Comparison of ENCODE assay signal across 14 mouse cellular contexts in the genomic region with DNA sequence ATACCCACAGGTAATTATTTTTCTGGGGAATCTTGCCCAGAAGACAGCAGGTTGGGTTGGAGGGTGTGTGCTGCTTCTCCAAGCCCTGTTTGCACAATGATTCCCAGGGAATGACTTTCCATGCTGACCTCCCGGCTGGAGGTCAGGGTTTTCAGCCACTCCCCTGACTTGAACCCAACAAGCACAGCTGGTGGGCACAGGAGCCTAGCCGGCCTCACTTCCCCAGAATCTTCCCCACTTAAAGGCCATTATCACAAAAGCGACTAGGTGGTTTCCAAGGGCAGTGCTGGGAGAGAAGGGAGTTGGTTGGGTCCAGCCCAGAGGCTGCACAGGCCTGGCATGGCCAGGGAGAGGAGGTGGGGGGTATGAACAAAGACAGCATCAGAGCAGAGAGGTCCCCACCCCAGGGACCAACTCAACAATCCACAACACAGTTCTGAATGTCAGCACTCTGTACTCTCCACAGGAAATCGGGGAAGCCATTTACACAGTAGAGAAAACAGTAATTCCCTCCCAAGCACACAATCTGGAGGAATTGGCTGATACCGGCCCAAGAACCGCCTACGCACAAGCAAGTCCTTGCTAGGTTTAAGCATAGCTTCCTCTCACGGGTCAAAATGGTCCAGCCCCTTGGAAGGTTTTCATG. TPM values are rescaled to one million over a fixed set of nuclear protein-coding genes. Genes with fewer than 3 reads are reported as not detected.
DNase-seq lines count a peak whose midpoint lies in the region; ATAC-seq and TF ChIP-seq lines count a peak whose summit lies in the region.
"Had no signal": no experiment of that assay in that cellular context is flagged by ENCODE, and none has a peak within 500 bp of the region (broad histone marks: within the 10 kb centered on the region; RNA-seq: fewer than 3 reads in every experiment).

No protein-coding gene starts in this region.

- H3K27me3 ChIP-seq in heart, adult 2 months (ENCODE audit: control insufficient read depth, insufficient read depth, low read length) = no peaks in the 10 kb centered on the region
- H3K27me3 ChIP-seq in lung, embryonic 16.5 days (ENCODE audit: control insufficient read depth, insufficient read depth, low read depth, low read length) = no peaks in the 10 kb centered on the region
- H3K27me3 ChIP-seq in heart, embryonic 11.5 days (ENCODE audit: control insufficient read depth, insufficient read depth, low read length) = no peaks in the 10 kb centered on the region
- H3K27me3 ChIP-seq in stomach, embryonic 15.5 days (replicated peaks) = no peaks in the 10 kb centered on the region

- no peaks in the 10 kb centered on the region for H3K79me2 ChIP-seq in heart, adult 2 months (replicated peaks; ENCODE audit: control insufficient read depth, insufficient read depth, low read length)

- H3K4me3 ChIP-seq in heart, adult 2 months = no peak overlapping the region
- H3K4me3 ChIP-seq in lung, embryonic 16.5 days (ENCODE audit: low read length) = no peak overlapping the region
- no peak overlapping the region for H3K4me3 ChIP-seq in heart, embryonic 11.5 days (ENCODE audit: low read depth, low read length)
- no peak overlapping the region for H3K4me3 ChIP-seq in stomach, embryonic 15.5 days (replicated peaks)
- H3K4me3 ChIP-seq: erythroblast, embryonic 14.5 days had no signal

- H3K27ac ChIP-seq in heart, adult 2 months = peak overlapping the region; percentile 82
- H3K27ac ChIP-seq in lung, embryonic 16.5 days (ENCODE audit: low read length) = peak overlapping the region; percentile 82
- peak overlapping the region; percentile 36; the same call in 1 of the 2 replicates for H3K27ac ChIP-seq in heart, embryonic 11.5 days (ENCODE audit: low read depth, low read length)
- peak overlapping the region; percentile 46; the same call in 1 of the 2 replicates for H3K27ac ChIP-seq in stomach, embryonic 15.5 days

- peaks cover 40% of the 10 kb centered on the region for H3K4me1 ChIP-seq in heart, adult 2 months (ENCODE audit: control insufficient read depth, insufficient read depth, low read length)
- peaks cover 4% of the 10 kb centered on the region; the same call in 1 of the 2 replicates for H3K4me1 ChIP-seq in lung, embryonic 16.5 days (replicated peaks; ENCODE audit: control insufficient read depth, insufficient read depth, low read length)
- H3K4me1 ChIP-seq in heart, embryonic 11.5 days (ENCODE audit: control insufficient read depth, insufficient read depth, low read length) = peaks cover 23% of the 10 kb centered on the region
- 0 out of 2 replicates have a peak, but pooled peaks cover 7% of the 10 kb centered on the region for H3K4me1 ChIP-seq in stomach, embryonic 15.5 days

- no peak overlapping the region for H3K4me2 ChIP-seq in lung, embryonic 16.5 days (ENCODE audit: low read depth, low read length)
- H3K4me2 ChIP-seq in heart, embryonic 11.5 days = no peak overlapping the region
- H3K4me2 ChIP-seq in stomach, embryonic 15.5 days = no peak overlapping the region

- H3K9ac ChIP-seq in heart, adult 2 months (ENCODE audit: low read depth, low read length) = no peak overlapping the region
- no peak overlapping the region for H3K9ac ChIP-seq in lung, embryonic 16.5 days (ENCODE audit: low read length)
- no peak overlapping the region for H3K9ac ChIP-seq in heart, embryonic 11.5 days (ENCODE audit: low read depth, low read length)
- H3K9ac ChIP-seq in stomach, embryonic 15.5 days = no peak overlapping the region

- ATAC-seq in lung, embryonic 16.5 days (ENCODE audit: low read depth) = no peak
- no peak for ATAC-seq in heart, embryonic 11.5 days (replicated peaks; ENCODE audit: insufficient number of reproducible peaks, low FRiP score, low TSS enrichment)
- ATAC-seq in stomach, embryonic 15.5 days (ENCODE audit: insufficient read depth, low FRiP score, low read depth) = no peak
- ATAC-seq in cerebellum, adult (ENCODE audit: insufficient number of reproducible peaks, low FRiP score, low TSS enrichment) = no peak
- ATAC-seq: CD4-positive, CD25-positive, alpha-beta regulatory T cell, adult 4 months had no signal

- peak; percentile 48; the same call in 1 of the 2 replicates for TF ChIP-seq EP300 in heart, adult 2 months (IDR thresholded peaks at IDR 0.05; ENCODE audit: insufficient read depth, low read depth, low read length)

- no peak for TF ChIP-seq CTCF in heart, adult 2 months (IDR thresholded peaks at IDR 0.05)

- WGBS in heart, adult 2 months = 31% methylated on average over 8 of the region's 8 CpGs
- 50% methylated on average over 8 of the region's 8 CpGs for WGBS in lung, embryonic 16.5 days
- 44% methylated on average over 8 of the region's 8 CpGs for WGBS in heart, embryonic 11.5 days (ENCODE audit: insufficient replicate concordance)
- WGBS in stomach, embryonic 15.5 days = 47% methylated on average over 8 of the region's 8 CpGs

- peak; percentile 53 to 60 for DNase-seq in heart, adult 2 months
- no peak for DNase-seq in heart, postnatal 36 days
- DNase-seq in lung, postnatal 10 days = no peak
- no peak for DNase-seq in spleen, postnatal 10 days (ENCODE audit: low spot score in 2 of 2)
- DNase-seq: cerebellum, postnatal 10 days; thymus, adult 2 months had no signal

- intact Hi-C loops in heart, adult 2 months (cut with DNase I) = no loop called here
- intact Hi-C loops in heart, postnatal 36 days (cut with DNase I) = loop anchor here (2.0 kb wide), 1 partner anchor 16 kb away; no protein-coding TSS in a partner anchor

- peaks cover 6% of the 10 kb centered on the region for H3K9me3 ChIP-seq in lung, embryonic 16.5 days (ENCODE audit: control insufficient read depth, low read length)
- no peaks in the 10 kb centered on the region for H3K9me3 ChIP-seq in heart, embryonic 11.5 days (replicated peaks; ENCODE audit: control insufficient read depth, low read length)
- no peaks in the 10 kb centered on the region for H3K9me3 ChIP-seq in stomach, embryonic 15.5 days

- H3K36me3 ChIP-seq in heart, adult 2 months (ENCODE audit: control insufficient read depth, insufficient read depth, low read length) = peaks cover 4% of the 10 kb centered on the region; the same call in 1 of the 2 replicates
- no peaks in the 10 kb centered on the region for H3K36me3 ChIP-seq in lung, embryonic 16.5 days (ENCODE audit: control insufficient read depth, insufficient read depth, low read length)
- no peaks in the 10 kb centered on the region for H3K36me3 ChIP-seq in heart, embryonic 11.5 days (ENCODE audit: control insufficient read depth, insufficient read depth, low read length)
- H3K36me3 ChIP-seq in stomach, embryonic 15.5 days = no peaks in the 10 kb centered on the region

- TF ChIP-seq POLR2A in heart, adult 2 months (IDR thresholded peaks at IDR 0.05; ENCODE audit: insufficient read depth, low read depth, low read length) = no peak

RNA-seq across cellular contexts. Expression of gene 2900026A02Rik, which starts 21.8 kb away (rescaled TPM):
- total RNA-seq in heart, adult 2 months (2021) = 10 to 100 TPM; 19.2 to 21.4 TPM
- polyA plus RNA-seq in heart, adult 2 months (2012; rRNA removed) = 18.0 and 24.5 TPM in 2 replicates
- total RNA-seq in heart, postnatal 36 days (2021) = 10 to 100 TPM; 21.0 to 23.6 TPM
- 12.6 TPM in 2 replicates for polyA plus RNA-seq in lung, embryonic 16.5 days (2015; fragmentation: Nextera tagmentation; extraction: Ambion mirVana)
- polyA plus RNA-seq in heart, embryonic 11.5 days (2014; fragmentation: Nextera tagmentation; extraction: Ambion mirVana) = 7.0 and 9.7 TPM in 2 replicates
- polyA plus RNA-seq in stomach, embryonic 15.5 days (2015; fragmentation: Nextera tagmentation; extraction: Ambion mirVana) = 12.6 and 15.2 TPM in 2 replicates

RNA-seq across cellular contexts. Expression of gene Tmem211, which starts 27.5 kb away (rescaled TPM):
- total RNA-seq in heart, adult 2 months (2021) = not detected
- not detected in 2 replicates for polyA plus RNA-seq in heart, adult 2 months (2012; rRNA removed)
- total RNA-seq in heart, postnatal 36 days (2021) = not detected
- not detected in 2 replicates for polyA plus RNA-seq in lung, embryonic 16.5 days (2015; fragmentation: Nextera tagmentation; extraction: Ambion mirVana)
- not detected in 2 replicates for polyA plus RNA-seq in heart, embryonic 11.5 days (2014; fragmentation: Nextera tagmentation; extraction: Ambion mirVana)
- polyA plus RNA-seq in stomach, embryonic 15.5 days (2015; fragmentation: Nextera tagmentation; extraction: Ambion mirVana) = 0.48 and 0.57 TPM in 2 replicates
- total RNA-seq: hematopoietic stem cell, adult 5-6 weeks; left cerebral cortex, postnatal 25 days had no signal
- polyA plus RNA-seq: CD4-positive, CD25-positive, alpha-beta regulatory T cell, adult 4 months; erythroblast, embryonic 14.5 days; thymus, adult 2 months had no signal

Comparison
In these comparisons a context has a peak if more than half of its experiments do, and no peak if none do; other contexts are left out.
1. DNase-seq: peak in heart, adult 2 months (2 of 2); none in heart, postnatal 36 days (0 of 2), lung, postnatal 10 days (single experiment) and spleen, postnatal 10 days (0 of 2).
2. Peak in every context shown above with its lines, with median percentiles within 50 percentile points of each other: H3K27ac ChIP-seq.